Mouse (Mus musculus): ENCODE measurements around the gene Zfp385a.

- TF ChIP-seq POLR2A (IDR thresholded peaks at IDR 0.05; ENCODE audit: insufficient read length, low read depth): no peak
- no peak for TF ChIP-seq MAX (IDR thresholded peaks at IDR 0.05; ENCODE audit: low read depth)
- no peak for TF ChIP-seq REST (IDR thresholded peaks at IDR 0.05; ENCODE audit: insufficient read depth, insufficient read length)
- TF ChIP-seq USF1 (IDR thresholded peaks at IDR 0.05; ENCODE audit: low read depth): no peak
- no peak for TF ChIP-seq MYOG (IDR thresholded peaks at IDR 0.05; ENCODE audit: control insufficient read depth in 1 of 3, insufficient read depth in 1 of 3, insufficient read length in 2 of 3, low read depth in 2 of 3)
- no peak for TF ChIP-seq E2F4 (IDR thresholded peaks at IDR 0.05; ENCODE audit: insufficient read depth)
- no peak for TF ChIP-seq MYOD1 (IDR thresholded peaks at IDR 0.05; ENCODE audit: control insufficient read depth in 1 of 3, insufficient read length in 2 of 3, low read depth in 2 of 3)
- no peak for TF ChIP-seq POLR2AphosphoS2 (IDR thresholded peaks at IDR 0.05; ENCODE audit: insufficient read length, low read depth)
- no peak for TF ChIP-seq TCF12 (IDR thresholded peaks at IDR 0.05; ENCODE audit: insufficient read depth, poor library complexity, severe bottlenecking)
Observed at GRCm38 (mm10) chr15:103378665-103379356, 38.9 kb upstream of the Zfp385a start.

Measured in myocyte (in vitro differentiated cells).